Mouse (Mus musculus) gonadal fat pad, adult 2 months (tissue): ENCODE data around the gene Arhgap44. TPM values are rescaled to one million over a fixed set of nuclear protein-coding genes. Genes with fewer than 3 reads are reported as not detected.

ENCODE experiments used
- DNase-seq: peaks from one replicate; pipeline ENCODE4 v3.0.0-alpha.2; 2012; ENCODE audit warnings: low read depth
- polyA plus RNA-seq: library from polyadenylated mRNA; depleted of rRNA; stranded (reverse); fragments of >200 nt; gene quantifications from 2 replicates; pipeline ENCODE4 v1.2.3, GENCODE M21; 2012

The Arhgap44 gene
- polyA plus RNA-seq, 1 experiment, result 5.6 TPM

- DNase-seq, result no peak
These were observed 25.6 kb downstream of the Arhgap44 start for GRCm38 (mm10) chr11:65137145-65137652.

GRCm38 (mm10) chr11:65135251-65135739 is 27.5 kb downstream of the Arhgap44 start:
- no peak for DNase-seq

- DNase-seq, result no peak
These were observed 29.1 kb downstream of the Arhgap44 start for GRCm38 (mm10) chr11:65133661-65134060.

GRCm38 (mm10) chr11:65129110-65129509 is 33.7 kb downstream of the Arhgap44 start:
- no peak for DNase-seq

- DNase-seq, result no peak
These were observed 34.1 kb downstream of the Arhgap44 start for GRCm38 (mm10) chr11:65128666-65129065.

- DNase-seq, result no peak
These were observed 36.2 kb downstream of the Arhgap44 start for GRCm38 (mm10) chr11:65126566-65126965.

GRCm38 (mm10) chr11:65124913-65125418 is 37.8 kb downstream of the Arhgap44 start:
- no peak for DNase-seq

GRCm38 (mm10) chr11:65120276-65120675 is 42.5 kb downstream of the Arhgap44 start:
- no peak for DNase-seq

GRCm38 (mm10) chr11:65115811-65116210 is 47.0 kb downstream of the Arhgap44 start:
- DNase-seq, result no peak

- DNase-seq, result no peak
These were observed 50.7 kb downstream of the Arhgap44 start for GRCm38 (mm10) chr11:65112086-65112485.

GRCm38 (mm10) chr11:65111651-65112050 is 51.1 kb downstream of the Arhgap44 start:
- DNase-seq, result no peak

GRCm38 (mm10) chr11:65110058-65110457 is 52.7 kb downstream of the Arhgap44 start:
- no peak for DNase-seq

GRCm38 (mm10) chr11:65107734-65108171 is 55.0 kb downstream of the Arhgap44 start:
- no peak for DNase-seq

GRCm38 (mm10) chr11:65107151-65107550 is 55.6 kb downstream of the Arhgap44 start:
- no peak for DNase-seq

GRCm38 (mm10) chr11:65104076-65104475 is 58.7 kb downstream of the Arhgap44 start:
- no peak for DNase-seq

- peak; percentile 4 for DNase-seq
These were observed 61.6 kb downstream of the Arhgap44 start for GRCm38 (mm10) chr11:65101206-65101605.

- DNase-seq, result no peak
These were observed 62.7 kb downstream of the Arhgap44 start for GRCm38 (mm10) chr11:65100031-65100430.

GRCm38 (mm10) chr11:65097526-65098070 is 65.2 kb downstream of the Arhgap44 start:
- DNase-seq, result no peak

GRCm38 (mm10) chr11:65096866-65097265 is 65.9 kb downstream of the Arhgap44 start:
- no peak for DNase-seq

GRCm38 (mm10) chr11:65092851-65093250 is 69.9 kb downstream of the Arhgap44 start:
- DNase-seq, result no peak

GRCm38 (mm10) chr11:65090386-65090785 is 72.4 kb downstream of the Arhgap44 start:
- DNase-seq, result no peak

GRCm38 (mm10) chr11:65089982-65090381 is 72.8 kb downstream of the Arhgap44 start:
- no peak for DNase-seq

- no peak for DNase-seq
These were observed 73.5 kb downstream of the Arhgap44 start for GRCm38 (mm10) chr11:65089282-65089681.
